ENCODE assay signal across 27 mouse cellular contexts in genomic region chr1:156201069-156201468, GRCm38 (mm10). TPM values are rescaled to one million over a fixed set of nuclear protein-coding genes. Genes with fewer than 3 reads are reported as not detected.
DNase-seq lines count a peak whose midpoint lies in the region; ATAC-seq and TF ChIP-seq lines count a peak whose summit lies in the region.
"Had no signal": no experiment of that assay in that cellular context is flagged by ENCODE, and none has a peak within 500 bp of the region (broad histone marks: within the 10 kb centered on the region; RNA-seq: fewer than 3 reads in every experiment).

No protein-coding gene starts in this region.

- no peaks in the 10 kb centered on the region for H3K4me1 ChIP-seq in kidney, adult 2 months (ENCODE audit: control insufficient read depth, insufficient read depth, low read length)
- H3K4me1 ChIP-seq in lung, embryonic 16.5 days (replicated peaks; ENCODE audit: control insufficient read depth, insufficient read depth, low read length) = peaks cover 20% of the 10 kb centered on the region

- peak; percentile 31 for DNase-seq in kidney, adult 2 months
- DNase-seq in kidney, postnatal 4 days = no peak
- peak; percentile 22 for DNase-seq in lung, postnatal 14 days
- DNase-seq in lung, postnatal 4 days = peak; percentile 19 to 40
- no peak for DNase-seq in thymus, postnatal 4 days
- no peak for DNase-seq in kidney, adult 18-20 months
- DNase-seq: adrenal gland, adult 8-10 months; adrenal gland, postnatal 25 days; cerebellum, adult 11-12 months; cerebellum, adult 9-10 months; cerebellum, postnatal 14 days; gastrocnemius, postnatal 25 days; heart, adult 18-20 months; heart, postnatal 10 days; heart, postnatal 36 days had no signal

- TF ChIP-seq CTCF in kidney, adult 2 months (conservative IDR thresholded peaks at IDR 0.05; ENCODE audit: insufficient read depth, insufficient read length, low read depth, low read length) = no peak

- WGBS in kidney, adult 2 months = 76% methylated on average over 3 of the region's 3 CpGs
- 38% methylated on average over 3 of the region's 3 CpGs for WGBS in lung, embryonic 16.5 days

- H3K27me3 ChIP-seq in kidney, adult 2 months (replicated peaks; ENCODE audit: control insufficient read depth, insufficient read depth, low read length) = no peaks in the 10 kb centered on the region; the same call in 1 of the 2 replicates
- peaks cover 32% of the 10 kb centered on the region for H3K27me3 ChIP-seq in lung, embryonic 16.5 days (ENCODE audit: control insufficient read depth, insufficient read depth, low read depth, low read length)

- H3K9ac ChIP-seq in lung, embryonic 16.5 days (ENCODE audit: low read length) = no peak overlapping the region
- H3K9ac ChIP-seq: embryonic facial prominence, embryonic 13.5 days; forebrain, embryonic 12.5 days; forebrain, embryonic 15.5 days; heart, embryonic 12.5 days; heart, embryonic 15.5 days; hindbrain, embryonic 13.5 days had no signal

- no peaks in the 10 kb centered on the region for H3K36me3 ChIP-seq in kidney, adult 2 months (ENCODE audit: control insufficient read depth, insufficient read depth, low read length)
- no peaks in the 10 kb centered on the region for H3K36me3 ChIP-seq in lung, embryonic 16.5 days (ENCODE audit: control insufficient read depth, insufficient read depth, low read length)
- H3K36me3 ChIP-seq: embryonic facial prominence, embryonic 10.5 days; embryonic facial prominence, embryonic 13.5 days; forebrain, embryonic 12.5 days; forebrain, embryonic 15.5 days; heart, embryonic 12.5 days; heart, embryonic 15.5 days; hindbrain, embryonic 10.5 days; hindbrain, embryonic 13.5 days had no signal

- no peak for TF ChIP-seq POLR2A in kidney, adult 2 months (IDR thresholded peaks at IDR 0.05; ENCODE audit: low read depth, low read length)

- ATAC-seq in lung, embryonic 16.5 days (ENCODE audit: low read depth) = peak; percentile 64
- ATAC-seq: activated CD4-positive, CD25-positive, alpha-beta regulatory T cell, adult 4 months; forebrain, embryonic 15.5 days had no signal

- H3K27ac ChIP-seq in kidney, adult 2 months (ENCODE audit: insufficient read depth, low read depth, low read length) = no peak overlapping the region
- H3K27ac ChIP-seq in lung, embryonic 16.5 days (ENCODE audit: low read length) = no peak overlapping the region
- H3K27ac ChIP-seq: embryonic facial prominence, embryonic 10.5 days; embryonic facial prominence, embryonic 13.5 days; forebrain, embryonic 12.5 days; forebrain, embryonic 15.5 days; heart, embryonic 15.5 days; hindbrain, embryonic 10.5 days; hindbrain, embryonic 13.5 days had no signal

- H3K9me3 ChIP-seq in lung, embryonic 16.5 days (ENCODE audit: control insufficient read depth, low read length) = 0 out of 2 replicates have a peak, but pooled peaks cover 4% of the 10 kb centered on the region
- H3K9me3 ChIP-seq: embryonic facial prominence, embryonic 10.5 days; embryonic facial prominence, embryonic 13.5 days; forebrain, embryonic 12.5 days; forebrain, embryonic 15.5 days; heart, embryonic 15.5 days; hindbrain, embryonic 13.5 days had no signal

- H3K4me2 ChIP-seq in lung, embryonic 16.5 days (ENCODE audit: low read depth, low read length) = no peak overlapping the region
- H3K4me2 ChIP-seq: embryonic facial prominence, embryonic 13.5 days; forebrain, embryonic 12.5 days; forebrain, embryonic 15.5 days; heart, embryonic 12.5 days; heart, embryonic 15.5 days; hindbrain, embryonic 13.5 days had no signal

- H3K4me3 ChIP-seq in kidney, adult 2 months (ENCODE audit: insufficient read depth, low read depth, low read length) = no peak overlapping the region
- H3K4me3 ChIP-seq in lung, embryonic 16.5 days (ENCODE audit: low read length) = no peak overlapping the region
- H3K4me3 ChIP-seq: embryonic facial prominence, embryonic 10.5 days; embryonic facial prominence, embryonic 13.5 days; erythroblast, embryonic 14.5 days; forebrain, embryonic 12.5 days; forebrain, embryonic 15.5 days; heart, embryonic 12.5 days; heart, embryonic 15.5 days; hindbrain, embryonic 10.5 days; hindbrain, embryonic 13.5 days had no signal

RNA-seq across cellular contexts. Expression of gene Fam163a, which starts 3.8 kb away (rescaled TPM):
- 5.7 and 6.9 TPM in 2 replicates for polyA plus RNA-seq in kidney, adult 2 months (2012; rRNA removed)
- 0.41 and 0.54 TPM in 2 replicates for polyA plus RNA-seq in lung, embryonic 16.5 days (2015; fragmentation: Nextera tagmentation; extraction: Ambion mirVana)
- polyA plus RNA-seq: activated CD4-positive, CD25-positive, alpha-beta regulatory T cell, adult 4 months; gonadal fat pad, adult 2 months had no signal

Comparison
In these comparisons a context has a peak if more than half of its experiments do, and no peak if none do; other contexts are left out.
1. DNase-seq: peak in kidney, adult 2 months (single experiment), lung, postnatal 14 days (single experiment) and lung, postnatal 4 days (2 of 2); none in kidney, postnatal 4 days (0 of 2), thymus, postnatal 4 days (single experiment) and kidney, adult 18-20 months (single experiment).